Mouse (Mus musculus) heart, postnatal 14 days (tissue): Measurements from ENCODE around the gene Pcdh15. TPM values are rescaled to one million over a fixed set of nuclear protein-coding genes. Genes with fewer than 3 reads are reported as not detected.

Experiments
- DNase-seq, 2 experiments: peaks; one replicate each; pipeline ENCODE4 v3.0.0; 2021 to 2022
- intact Hi-C: fragments of 180-260 bp; cut with DNase I; formaldehyde crosslinking; loops from one replicate; pipeline ENCODE4 v1.15.1; 2025
- total RNA-seq, 2 experiments: library from RNA; stranded (reverse); gene quantifications; 2 replicates each; pipeline ENCODE4 v1.2.3; 2021

Gene Pcdh15
- total RNA-seq, 2 experiments from 2014 or later: 0.33 to 0.46 TPM

DNA sequence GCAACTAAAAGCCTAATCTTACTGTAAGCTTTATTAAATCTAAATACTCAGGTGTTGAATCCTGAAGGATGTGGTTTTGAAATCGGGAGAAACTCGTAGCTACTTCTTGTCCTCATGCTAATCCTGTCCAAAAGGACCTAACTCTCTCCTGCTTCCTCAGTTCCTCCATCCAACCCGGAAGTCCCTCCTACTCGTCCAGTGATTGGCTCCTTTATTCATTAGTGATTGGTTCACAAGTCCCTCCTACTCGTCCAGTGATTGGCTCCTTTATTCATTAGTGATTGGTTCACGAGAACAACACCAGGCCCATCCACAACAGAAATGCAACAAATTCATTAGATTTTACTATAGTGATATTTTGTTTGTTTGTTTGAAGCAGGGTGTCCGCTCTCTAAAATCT, 227.7 kb downstream of the Pcdh15 start:
- intact Hi-C loops: no loop called here
- no peak for DNase-seq

DNA sequence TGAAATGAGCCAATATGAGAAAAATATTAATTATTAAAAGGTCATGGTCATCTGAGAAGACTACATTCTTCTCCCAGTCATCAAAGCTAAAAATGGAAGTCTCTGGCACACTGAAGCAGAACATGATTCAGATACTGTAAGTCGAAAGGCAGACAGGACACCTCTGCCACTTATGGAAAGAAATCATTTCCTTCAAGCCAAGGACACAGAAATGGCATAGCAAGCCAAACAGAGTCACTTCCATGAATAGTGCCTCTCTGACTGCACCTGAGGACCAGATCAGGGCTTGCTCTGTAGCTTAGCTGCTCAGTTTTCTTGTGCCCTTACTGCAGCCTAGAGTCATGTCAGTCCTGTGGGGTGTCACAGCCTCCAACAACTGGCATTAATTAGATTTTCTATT, 234.3 kb downstream of the Pcdh15 start:
- intact Hi-C loops: no loop called here
- DNase-seq: no peak

DNA sequence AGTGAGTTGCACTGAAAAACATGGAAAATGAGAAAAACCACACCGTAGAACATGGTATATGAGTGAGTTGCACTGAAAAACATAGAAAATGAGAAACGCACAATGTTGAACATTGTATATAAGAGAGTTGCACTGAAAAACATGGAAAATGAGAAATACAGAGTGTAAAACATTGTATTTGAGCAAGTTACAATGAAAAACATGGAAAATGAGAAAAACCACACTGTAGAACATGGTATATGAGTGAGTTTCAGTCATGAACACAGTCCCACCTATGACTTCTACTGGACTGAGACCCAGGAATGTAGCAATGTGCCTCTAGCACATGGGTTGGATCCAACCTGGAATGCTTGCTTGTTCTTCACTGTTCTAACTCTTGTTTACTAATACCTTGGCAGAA, 279.9 kb downstream of the Pcdh15 start:
- intact Hi-C loops: no loop called here
- DNase-seq: no peak

DNA sequence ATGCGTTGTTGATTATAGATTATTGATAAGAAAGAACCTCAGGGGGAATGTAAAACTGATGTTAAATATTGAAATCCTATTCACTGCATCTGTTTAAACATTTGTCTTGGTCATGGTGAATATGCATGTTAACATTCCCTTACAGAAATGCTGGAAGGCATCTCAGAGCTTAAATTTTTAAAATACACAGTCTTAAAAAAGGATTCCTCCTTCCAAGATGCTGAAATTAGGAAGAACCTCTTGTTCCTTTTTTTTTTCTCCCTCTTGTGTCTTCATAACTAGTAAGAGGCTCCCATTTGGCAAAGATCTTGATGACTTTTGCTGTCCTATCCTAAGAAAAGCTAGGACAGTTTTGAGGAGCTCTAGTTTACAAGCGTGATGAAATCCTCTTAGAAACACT, 284.9 kb downstream of the Pcdh15 start:
- intact Hi-C loops: no loop called here
- DNase-seq: no peak

- intact Hi-C loops: no loop called here
- DNase-seq: no peak
These were observed 301.3 kb downstream of the Pcdh15 start for GRCm38 (mm10) chr10:73400426-73400825.

DNA sequence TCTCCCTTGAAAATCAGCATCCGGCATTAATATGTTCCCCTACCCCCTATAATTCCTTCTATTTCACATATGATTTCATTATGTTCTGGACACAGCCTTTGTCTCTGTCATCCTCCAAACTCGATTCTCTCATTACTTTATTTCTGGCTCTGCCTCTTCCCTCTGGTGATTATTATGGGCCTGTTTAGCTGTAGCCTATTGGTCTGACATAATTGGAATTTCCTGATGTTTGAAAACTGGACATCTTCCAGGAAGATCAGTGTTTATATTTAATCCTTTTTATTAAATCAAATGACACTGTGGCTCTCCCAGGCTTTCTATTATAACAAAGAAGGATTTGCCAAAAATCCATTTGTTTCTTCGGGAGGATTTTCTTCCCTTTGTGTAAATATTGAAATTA, 326.3 kb downstream of the Pcdh15 start:
- intact Hi-C loops: no loop called here
- no peak for DNase-seq

GRCm38 (mm10) chr10:73431345-73431744, 332.2 kb downstream of the Pcdh15 start:
- intact Hi-C loops: no loop called here
- no peak for DNase-seq

DNA sequence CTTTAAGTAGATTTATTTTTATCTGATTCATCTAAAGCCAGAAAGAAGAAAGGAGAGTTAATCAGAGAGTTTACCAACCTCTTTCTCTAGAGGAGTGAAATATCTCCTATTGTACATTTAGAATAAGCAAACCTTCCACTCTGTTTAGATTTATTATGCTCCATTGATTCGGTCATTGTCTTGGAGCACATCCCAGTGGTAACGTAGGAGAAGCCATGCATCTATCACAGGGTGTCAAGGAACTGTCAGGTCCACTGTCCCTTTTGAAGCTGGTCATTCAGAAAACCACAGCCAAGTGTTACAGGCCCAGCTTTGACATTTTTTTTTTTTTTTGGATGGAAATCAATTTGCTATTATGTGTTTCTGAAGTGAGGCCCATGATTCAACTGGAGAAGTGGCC, 384.9 kb downstream of the Pcdh15 start:
- DNase-seq: no peak
- intact Hi-C loops: no loop called here

DNA sequence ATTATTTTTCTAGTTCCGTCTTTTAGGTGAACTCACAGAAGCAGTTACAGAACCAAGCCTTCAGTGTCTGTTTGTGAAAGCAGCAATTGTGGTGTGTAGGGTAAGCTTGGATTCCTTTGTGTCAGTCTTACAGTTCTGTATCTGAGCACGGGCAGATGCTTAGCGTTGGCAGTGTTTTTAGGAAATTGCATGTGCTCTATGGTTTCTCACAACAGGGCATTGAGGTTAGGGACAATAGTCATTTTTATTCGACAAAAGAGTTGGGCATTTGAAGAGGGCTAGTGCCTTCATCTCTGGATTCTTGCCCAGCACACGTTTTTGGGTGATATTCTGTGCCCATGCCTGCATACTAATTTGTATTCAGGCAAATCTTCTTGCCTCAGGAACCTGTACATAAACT, 392.5 kb downstream of the Pcdh15 start:
- intact Hi-C loops: no loop called here
- DNase-seq: no peak

DNA sequence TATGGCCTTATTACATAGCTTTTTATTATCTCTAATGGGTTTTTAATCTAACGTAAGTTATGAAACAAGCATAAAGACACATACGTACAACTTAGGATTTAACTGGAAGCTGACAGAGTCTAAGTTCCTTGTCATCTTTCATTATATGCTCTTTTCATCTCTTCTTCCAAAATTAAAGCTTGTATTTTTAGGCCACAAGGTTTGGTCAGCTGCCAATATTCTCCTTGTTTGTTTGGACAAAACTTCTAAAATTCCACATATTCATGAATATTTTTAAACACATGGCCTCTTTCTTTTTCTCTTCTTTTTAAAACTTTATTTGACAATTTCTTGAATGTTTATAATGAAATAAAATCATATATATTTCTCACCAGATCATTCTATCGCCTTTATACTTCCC, 415.7 kb downstream of the Pcdh15 start:
- intact Hi-C loops: no loop called here
- no peak for DNase-seq

DNA sequence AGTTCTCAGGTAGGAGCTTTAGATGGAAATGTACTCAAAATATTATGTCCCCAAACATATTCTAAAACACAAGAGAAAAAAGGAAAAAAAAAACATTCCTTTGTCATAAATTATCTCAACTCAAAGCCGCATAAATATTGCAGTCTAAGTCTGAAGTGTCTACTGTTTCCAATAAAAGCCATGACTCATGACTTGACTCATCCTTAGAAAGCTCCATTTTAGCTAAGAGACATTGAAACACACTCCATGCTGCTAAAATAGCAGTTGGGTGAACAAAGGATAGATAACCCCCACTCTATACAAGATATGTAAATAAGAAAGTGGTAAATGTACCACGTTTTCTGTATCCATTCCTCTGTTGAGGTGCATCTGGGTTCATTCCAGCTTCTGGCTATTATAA, 416.6 kb downstream of the Pcdh15 start:
- intact Hi-C loops: no loop called here
- DNase-seq: no peak

- intact Hi-C loops: no loop called here
These were observed 420.3 kb downstream of the Pcdh15 start for GRCm38 (mm10) chr10:73519438-73519837.

GRCm38 (mm10) chr10:73552831-73553230, 453.7 kb downstream of the Pcdh15 start:
- DNase-seq: no peak

More at GRCm38 (mm10) chr10:73519438-73519837, 420.3 kb downstream of the Pcdh15 start:
- no peak for DNase-seq

GRCm38 (mm10) chr10:73564216-73564615, 465.1 kb downstream of the Pcdh15 start:
- intact Hi-C loops: no loop called here
- DNase-seq: peak in 1 of 2 experiments; percentile 1

More at GRCm38 (mm10) chr10:73552831-73553230, 453.7 kb downstream of the Pcdh15 start:
- intact Hi-C loops: no loop called here

GRCm38 (mm10) chr10:73574711-73575297, 475.7 kb downstream of the Pcdh15 start:
- intact Hi-C loops: no loop called here
- no peak for DNase-seq

DNA sequence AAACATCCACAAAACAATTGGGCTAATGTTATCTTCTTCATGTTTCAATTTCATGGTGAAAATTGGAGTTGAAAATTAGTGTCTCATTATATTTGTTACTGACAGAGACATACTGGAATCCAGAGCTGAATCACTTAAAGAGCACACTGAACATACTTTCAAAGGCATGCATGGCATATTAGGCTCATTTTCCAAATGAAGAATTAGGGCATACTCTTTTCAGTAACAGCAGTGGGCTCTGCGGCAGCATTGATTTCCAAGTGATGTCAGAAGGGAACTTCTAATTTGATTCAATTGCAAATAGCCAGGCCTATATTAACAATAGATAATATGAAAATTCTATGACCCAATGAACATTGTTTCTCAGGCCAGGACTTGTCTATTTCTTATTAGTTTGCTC, 568.4 kb downstream of the Pcdh15 start:
- no peak for DNase-seq
- intact Hi-C loops: no loop called here

- intact Hi-C loops: no loop called here
- no peak for DNase-seq
These were observed 601.6 kb downstream of the Pcdh15 start for GRCm38 (mm10) chr10:73700519-73701286.

DNA sequence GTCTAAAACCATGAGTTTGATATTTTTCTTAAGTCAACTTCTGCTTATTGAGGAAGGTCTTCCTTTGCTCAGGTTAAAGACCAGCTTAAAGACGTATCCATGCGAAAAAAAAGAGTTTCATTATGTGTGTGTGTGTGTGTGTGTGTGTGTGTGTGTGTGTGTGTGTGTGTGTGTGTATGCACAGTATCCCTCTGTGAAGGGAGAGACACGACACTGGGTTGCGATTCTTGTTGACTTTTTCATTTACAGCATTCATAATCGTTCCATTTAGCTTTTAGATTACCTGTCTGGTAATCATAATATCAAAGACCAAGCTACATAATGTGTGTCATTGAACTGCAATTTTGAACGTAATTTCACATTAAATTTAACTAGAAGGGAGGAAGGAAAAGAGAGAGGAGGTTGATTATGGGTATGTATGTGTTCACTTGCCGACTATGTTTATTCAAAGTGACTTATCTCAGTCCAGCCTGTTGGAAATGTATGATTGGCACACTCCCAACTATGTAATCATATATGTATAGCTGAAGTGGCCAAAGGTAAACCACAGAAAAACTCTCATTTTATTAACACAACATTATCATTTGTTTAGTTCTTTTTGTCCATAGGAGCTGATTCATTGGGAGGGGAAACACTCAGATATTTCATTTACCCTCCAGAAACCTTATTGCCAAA, 626.6 kb downstream of the Pcdh15 start:
- no peak for DNase-seq
- intact Hi-C loops: no loop called here

GRCm38 (mm10) chr10:73733246-73733645, 634.1 kb downstream of the Pcdh15 start:
- no peak for DNase-seq
- intact Hi-C loops: no loop called here

DNA sequence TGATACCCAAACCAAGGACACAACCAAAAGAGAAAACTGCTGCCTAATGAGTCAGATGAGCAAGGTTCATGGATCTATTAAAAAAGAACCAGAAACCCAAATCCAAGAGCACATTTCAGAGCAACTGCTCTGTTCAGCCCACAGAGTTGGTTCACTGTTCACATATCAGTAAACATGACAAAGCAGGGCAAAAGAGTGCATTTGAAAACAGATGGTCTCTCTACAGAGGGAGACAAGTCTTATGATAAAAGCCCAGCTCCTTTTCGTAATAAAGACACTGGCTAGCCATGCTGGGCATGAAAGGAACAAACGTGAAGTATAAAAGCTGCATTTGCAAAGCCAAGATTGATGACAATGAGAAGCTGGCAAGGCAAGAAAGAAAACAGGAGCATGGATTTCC, 649.9 kb downstream of the Pcdh15 start:
- no peak for DNase-seq
- intact Hi-C loops: no loop called here

DNA sequence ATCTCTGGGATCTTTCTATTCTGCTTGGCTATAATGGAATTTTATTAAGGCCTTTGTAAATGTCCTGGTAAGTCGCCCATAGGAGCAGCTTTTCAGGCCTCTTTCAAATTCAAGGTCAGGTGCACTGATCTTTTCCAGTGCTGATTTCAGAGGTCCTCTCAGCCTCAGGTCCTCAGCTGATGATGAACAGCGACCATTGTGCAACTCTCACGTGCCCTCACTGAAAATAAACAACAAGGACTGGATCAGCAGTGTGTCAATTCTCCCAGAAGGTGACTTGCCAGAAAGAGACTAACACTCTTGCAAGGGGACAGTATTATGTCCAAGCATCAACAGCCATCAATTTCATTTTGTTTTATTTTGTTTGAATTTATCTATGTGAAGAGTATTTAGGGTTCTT, 654.7 kb downstream of the Pcdh15 start:
- intact Hi-C loops: no loop called here
- DNase-seq: no peak

- no peak for DNase-seq
- intact Hi-C loops: no loop called here
These were observed 683.8 kb downstream of the Pcdh15 start for GRCm38 (mm10) chr10:73782945-73783344.
